In the genomic region with DNA sequence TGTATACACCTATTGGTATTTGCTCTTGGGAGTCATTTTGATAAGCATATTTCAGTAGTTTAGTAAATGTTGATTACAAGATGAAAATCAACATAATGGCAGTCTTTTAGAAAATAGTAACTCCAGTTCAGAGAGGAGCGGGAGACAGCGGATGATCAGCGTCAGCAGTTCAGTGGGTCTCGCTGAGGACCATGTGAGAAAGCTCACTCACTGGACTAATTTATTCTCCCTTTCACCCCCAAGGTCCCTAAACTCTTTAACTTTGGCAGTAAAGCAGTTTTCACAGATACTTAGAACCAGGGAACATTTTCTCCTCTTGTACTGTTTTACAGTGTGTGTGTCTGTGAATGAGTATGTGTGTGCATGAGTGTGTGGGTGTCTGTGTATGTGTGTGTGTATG, we compare ENCODE assay signal across 16 mouse cellular contexts.
"Had no signal": no experiment of that assay in that cellular context is flagged by ENCODE, and none has a peak within 500 bp of the region (broad histone marks: within the 10 kb centered on the region; RNA-seq: fewer than 3 reads in every experiment).

No protein-coding gene starts in this region.

- H3K36me3 ChIP-seq: midbrain, embryonic 13.5 days; midbrain, embryonic 15.5 days; neural tube, embryonic 12.5 days; stomach, embryonic 15.5 days had no signal

- H3K27me3 ChIP-seq: megakaryocyte, embryonic 14.5 days; midbrain, embryonic 13.5 days; midbrain, embryonic 15.5 days; neural tube, embryonic 12.5 days; stomach, embryonic 15.5 days had no signal

- H3K9me3 ChIP-seq: megakaryocyte, embryonic 14.5 days; midbrain, embryonic 13.5 days; midbrain, embryonic 15.5 days; neural tube, embryonic 12.5 days; stomach, embryonic 15.5 days had no signal

- H3K27ac ChIP-seq: macrophage; midbrain, embryonic 13.5 days; midbrain, embryonic 15.5 days; neural tube, embryonic 12.5 days; stomach, embryonic 15.5 days; stomach, postnatal 0 days had no signal

- DNase-seq: liver, postnatal 0 days; lung, adult 2 months; lung, postnatal 10 days; lung, postnatal 36 days; right cerebral cortex, postnatal 14 days; thymus, adult 2 months; thymus, postnatal 25 days; thymus, postnatal 4 days had no signal

- H3K4me3 ChIP-seq: megakaryocyte, embryonic 14.5 days; midbrain, embryonic 13.5 days; midbrain, embryonic 15.5 days; neural tube, embryonic 12.5 days; stomach, embryonic 15.5 days had no signal

- H3K9ac ChIP-seq: liver, postnatal 0 days; midbrain, embryonic 13.5 days; midbrain, embryonic 15.5 days; neural tube, embryonic 12.5 days; stomach, embryonic 15.5 days had no signal

- ATAC-seq: liver, postnatal 0 days; midbrain, embryonic 13.5 days; midbrain, embryonic 15.5 days had no signal

- H3K4me1 ChIP-seq: megakaryocyte, embryonic 14.5 days; midbrain, embryonic 13.5 days; midbrain, embryonic 15.5 days; neural tube, embryonic 12.5 days; stomach, embryonic 15.5 days had no signal

- H3K4me2 ChIP-seq: midbrain, embryonic 11.5 days; midbrain, embryonic 13.5 days; midbrain, embryonic 15.5 days; neural tube, embryonic 12.5 days; stomach, embryonic 15.5 days had no signal
